Mouse (Mus musculus): ENCODE measurements around the gene Lpcat1. TPM values are rescaled to one million over a fixed set of nuclear protein-coding genes. Genes with fewer than 3 reads are reported as not detected.
A peak's percentile ranks its signal among the peaks of the same experiment; 100 is the strongest.

The Lpcat1 gene
- 168 and 225 TPM in 2 replicates for total RNA-seq (2014; rRNA removed)
- polyA plus RNA-seq (2015; fragmentation: Nextera tagmentation; extraction: Ambion mirVana), result 83.4 and 86.2 TPM in 2 replicates

GRCm38 (mm10) chr13:73467034-73467420, at the start of gene Lpcat1:
Gene Lpcat1, plus strand, starts transcription at chr13:73467197.
- Histone ChIP-seq H3K9me3 (ENCODE audit: low read length) (no peaks in the 10 kb centered on the region), H3K9ac (replicated peaks; ENCODE audit: low read length, poor library complexity, severe bottlenecking) (peak within 1 kb of the TSS; percentile 89), H3K36me3 (ENCODE audit: insufficient read depth, low read length) (no peaks in the 10 kb centered on the region), H3K4me3 (ENCODE audit: low read depth, low read length) (peak within 1 kb of the TSS; percentile 87), H3K27ac (ENCODE audit: low read depth, low read length) (peak within 1 kb of the TSS; percentile 93), H3K4me2 (ENCODE audit: low read depth, low read length, poor library complexity, severe bottlenecking) (peak within 1 kb of the TSS; percentile 87), H3K27me3 (ENCODE audit: insufficient read depth, low read length) (no peaks in the 10 kb centered on the region), H3K4me1 (ENCODE audit: insufficient read depth, low read length) (peaks cover 19% of the 10 kb centered on the region)
- ATAC-seq (ENCODE audit: low FRiP score) (peak; percentile 97), DNase-seq (ENCODE audit: low spot score) (peak; percentile 95)
- TF ChIP-seq CTCF (IDR thresholded peaks at IDR 0.05), result no peak
- WGBS, result under 1% methylated on average over 28 of the region's 35 CpGs

DNA sequence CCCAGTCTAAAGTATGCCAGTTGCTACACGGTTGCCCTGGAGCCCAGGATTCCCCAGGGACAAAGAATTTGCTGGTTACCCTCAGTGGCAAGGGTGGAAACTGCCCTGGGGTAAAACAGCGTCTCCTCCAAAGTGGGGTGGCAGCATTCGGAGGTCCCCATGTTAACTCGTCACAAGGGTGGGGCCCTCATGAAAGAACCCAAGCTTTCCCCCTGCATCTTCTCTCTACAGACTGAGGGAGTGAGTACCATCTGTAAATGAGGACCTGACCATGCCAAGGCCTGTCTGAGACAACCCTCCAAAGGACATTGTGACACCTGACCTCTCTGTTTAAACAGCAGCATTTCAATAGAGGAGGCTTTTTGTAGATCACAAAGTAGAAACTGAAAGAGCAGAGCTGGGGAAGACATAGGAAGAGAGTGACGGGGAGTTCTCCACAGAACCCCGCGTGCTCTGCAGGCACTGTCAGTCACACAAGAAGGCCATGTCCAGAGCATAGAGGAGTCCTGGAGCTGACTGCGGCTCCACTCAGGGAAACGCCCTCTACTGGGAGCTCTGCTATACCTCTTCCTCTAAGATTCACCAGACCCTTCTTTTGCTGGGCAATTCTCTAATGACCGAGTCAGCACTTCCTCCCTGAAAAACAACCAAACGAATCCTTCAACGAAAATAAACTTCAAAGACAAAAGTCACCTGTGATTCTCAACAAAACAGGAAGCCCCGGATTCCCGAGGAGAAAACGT, 49.3 kb upstream of the Lpcat1 start:
- Histone ChIP-seq H3K4me3 (ENCODE audit: low read depth, low read length) (no peak overlapping the region), H3K4me1 (ENCODE audit: insufficient read depth, low read length) (no peaks in the 10 kb centered on the region), H3K9me3 (ENCODE audit: low read length) (no peaks in the 10 kb centered on the region), H3K36me3 (ENCODE audit: insufficient read depth, low read length) (no peaks in the 10 kb centered on the region), H3K9ac (replicated peaks; ENCODE audit: low read length, poor library complexity, severe bottlenecking) (no peak overlapping the region), H3K4me2 (ENCODE audit: low read depth, low read length, poor library complexity, severe bottlenecking) (no peak overlapping the region), H3K27ac (ENCODE audit: low read depth, low read length) (no peak overlapping the region), H3K27me3 (ENCODE audit: insufficient read depth, low read length) (no peaks in the 10 kb centered on the region)
- ATAC-seq (ENCODE audit: low FRiP score) (peak; percentile 52; the same call in 1 of the 2 replicates), DNase-seq (ENCODE audit: low spot score) (peak; percentile 35)
- TF ChIP-seq CTCF (IDR thresholded peaks at IDR 0.05), result peak; percentile 47
- WGBS, result 40% methylated on average over 15 of the region's 15 CpGs

GRCm38 (mm10) chr13:73418297-73418696, 48.7 kb upstream of the Lpcat1 start:
- Histone ChIP-seq H3K36me3 (ENCODE audit: insufficient read depth, low read length) (no peaks in the 10 kb centered on the region), H3K4me1 (ENCODE audit: insufficient read depth, low read length) (no peaks in the 10 kb centered on the region), H3K27ac (ENCODE audit: low read depth, low read length) (no peak overlapping the region), H3K9me3 (ENCODE audit: low read length) (no peaks in the 10 kb centered on the region), H3K27me3 (ENCODE audit: insufficient read depth, low read length) (no peaks in the 10 kb centered on the region), H3K9ac (replicated peaks; ENCODE audit: low read length, poor library complexity, severe bottlenecking) (no peak overlapping the region), H3K4me3 (ENCODE audit: low read depth, low read length) (no peak overlapping the region), H3K4me2 (ENCODE audit: low read depth, low read length, poor library complexity, severe bottlenecking) (no peak overlapping the region)
- ATAC-seq (ENCODE audit: low FRiP score) (no peak), DNase-seq (ENCODE audit: low spot score) (no peak)
- no peak for TF ChIP-seq CTCF (IDR thresholded peaks at IDR 0.05)
- WGBS, result 37% methylated on average over 12 of the region's 12 CpGs

GRCm38 (mm10) chr13:73419244-73419643, 47.8 kb upstream of the Lpcat1 start:
- no peak overlapping the region for H3K27ac ChIP-seq (ENCODE audit: low read depth, low read length)
- H3K9me3 ChIP-seq (ENCODE audit: low read length), result no peaks in the 10 kb centered on the region
- no peak for TF ChIP-seq CTCF (IDR thresholded peaks at IDR 0.05)
- H3K4me3 ChIP-seq (ENCODE audit: low read depth, low read length), result no peak overlapping the region
- DNase-seq (ENCODE audit: low spot score) (no peak), ATAC-seq (ENCODE audit: low FRiP score) (no peak)
- H3K9ac ChIP-seq (replicated peaks; ENCODE audit: low read length, poor library complexity, severe bottlenecking), result no peak overlapping the region
- no peak overlapping the region for H3K4me2 ChIP-seq (ENCODE audit: low read depth, low read length, poor library complexity, severe bottlenecking)
- WGBS, result 81% methylated on average over 5 of the region's 5 CpGs
- H3K36me3 ChIP-seq (ENCODE audit: insufficient read depth, low read length), result no peaks in the 10 kb centered on the region
- no peaks in the 10 kb centered on the region for H3K27me3 ChIP-seq (ENCODE audit: insufficient read depth, low read length)
- no peaks in the 10 kb centered on the region for H3K4me1 ChIP-seq (ENCODE audit: insufficient read depth, low read length)

- no peak for ATAC-seq (ENCODE audit: low FRiP score)
- Histone ChIP-seq H3K27ac (ENCODE audit: low read depth, low read length) (no peak overlapping the region), H3K27me3 (ENCODE audit: insufficient read depth, low read length) (no peaks in the 10 kb centered on the region), H3K4me3 (ENCODE audit: low read depth, low read length) (no peak overlapping the region), H3K4me1 (ENCODE audit: insufficient read depth, low read length) (no peaks in the 10 kb centered on the region), H3K36me3 (ENCODE audit: insufficient read depth, low read length) (no peaks in the 10 kb centered on the region), H3K9me3 (ENCODE audit: low read length) (no peaks in the 10 kb centered on the region), H3K4me2 (ENCODE audit: low read depth, low read length, poor library complexity, severe bottlenecking) (no peak overlapping the region), H3K9ac (replicated peaks; ENCODE audit: low read length, poor library complexity, severe bottlenecking) (no peak overlapping the region)
- 69% methylated on average over 4 of the region's 4 CpGs for WGBS
- DNase-seq (ENCODE audit: low spot score), result no peak
- TF ChIP-seq CTCF (IDR thresholded peaks at IDR 0.05), result no peak
Measured at GRCm38 (mm10) chr13:73423043-73423442, 44.0 kb upstream of the Lpcat1 start.

GRCm38 (mm10) chr13:73425035-73425434, 42.0 kb upstream of the Lpcat1 start:
- no peaks in the 10 kb centered on the region for H3K27me3 ChIP-seq (ENCODE audit: insufficient read depth, low read length)
- DNase-seq (ENCODE audit: low spot score) (no peak), ATAC-seq (ENCODE audit: low FRiP score) (no peak)
- no peaks in the 10 kb centered on the region for H3K9me3 ChIP-seq (ENCODE audit: low read length)
- TF ChIP-seq CTCF (IDR thresholded peaks at IDR 0.05), result no peak
- WGBS, result 74% methylated on average over 6 of the region's 6 CpGs
- no peak overlapping the region for H3K9ac ChIP-seq (replicated peaks; ENCODE audit: low read length, poor library complexity, severe bottlenecking)
- H3K4me2 ChIP-seq (ENCODE audit: low read depth, low read length, poor library complexity, severe bottlenecking), result no peak overlapping the region
- no peaks in the 10 kb centered on the region for H3K4me1 ChIP-seq (ENCODE audit: insufficient read depth, low read length)
- no peak overlapping the region for H3K27ac ChIP-seq (ENCODE audit: low read depth, low read length)
- H3K36me3 ChIP-seq (ENCODE audit: insufficient read depth, low read length), result no peaks in the 10 kb centered on the region
- H3K4me3 ChIP-seq (ENCODE audit: low read depth, low read length), result no peak overlapping the region
